Mouse (Mus musculus) megakaryocyte, embryonic 14.5 days (primary cell): ENCODE measurements at regions not wholly inside any gene's neighbourhood (a gene's known extent, or its start where the extent isn't known, plus 50 kb on each side); places are given as distances from the start of the nearest gene placed in this dataset.

Experiments used
- FLI1 ChIP-seq: IDR thresholded peaks from 2 replicates; pipeline ENCODE4 v1.6.1; 2012; ENCODE audit warnings: low read length, inconsistent platforms, mixed read lengths
- GATA1 ChIP-seq: IDR thresholded peaks from 3 replicates; pipeline ENCODE4 v1.6.1; 2012; ENCODE audit warnings: mixed read lengths, low read length, inconsistent platforms, borderline replicate concordance

- TF ChIP-seq FLI1 (no peak), GATA1 (no peak)
Measured at GRCm38 (mm10) chr8:88928675-88929377, 115.1 kb downstream of the Sall1 start.
